Mouse (Mus musculus): Measurements from ENCODE around the gene Palm. TPM values are rescaled to one million over a fixed set of nuclear protein-coding genes. Genes with fewer than 3 reads are reported as not detected.
A peak's percentile ranks its signal among the peaks of the same experiment; 100 is the strongest.

Gene Palm
- polyA plus RNA-seq, 1 experiment from 2014 or later: 240 TPM

DNA sequence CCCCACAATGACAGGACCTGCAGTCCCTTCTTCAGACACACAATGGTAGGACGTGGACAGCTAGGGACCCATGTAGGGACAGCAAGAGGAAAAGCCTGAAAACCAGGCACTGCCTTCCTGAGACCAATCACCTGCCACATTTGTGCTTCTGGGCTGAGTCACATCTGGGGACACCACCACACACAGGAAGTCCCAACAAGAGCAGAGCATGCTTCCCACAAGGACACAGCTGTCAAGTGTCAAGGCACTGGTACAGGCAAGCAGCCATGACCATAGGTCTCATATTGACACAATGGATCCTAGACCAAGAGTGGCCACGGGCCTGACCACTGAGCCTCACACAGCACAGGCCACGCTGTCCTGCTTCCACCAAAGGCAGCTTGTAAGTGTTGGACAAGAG is 30.5 kb upstream of the Palm start:
- Histone ChIP-seq H3K9me3 (no peaks in the 10 kb centered on the region), H3K9ac (peak overlapping the region; percentile 49; the same call in 1 of the 2 replicates), H3K27ac (no peak overlapping the region), H3K4me3 (no peak overlapping the region), H3K4me2 (no peak overlapping the region), H3K36me3 (peaks cover 53% of the 10 kb centered on the region), H3K4me1 (replicated peaks) (peaks cover 37% of the 10 kb centered on the region), H3K27me3 (no peaks in the 10 kb centered on the region)
- no peak for ATAC-seq (ENCODE audit: low FRiP score)
- 85% methylated on average over 3 of the region's 3 CpGs for WGBS

DNA sequence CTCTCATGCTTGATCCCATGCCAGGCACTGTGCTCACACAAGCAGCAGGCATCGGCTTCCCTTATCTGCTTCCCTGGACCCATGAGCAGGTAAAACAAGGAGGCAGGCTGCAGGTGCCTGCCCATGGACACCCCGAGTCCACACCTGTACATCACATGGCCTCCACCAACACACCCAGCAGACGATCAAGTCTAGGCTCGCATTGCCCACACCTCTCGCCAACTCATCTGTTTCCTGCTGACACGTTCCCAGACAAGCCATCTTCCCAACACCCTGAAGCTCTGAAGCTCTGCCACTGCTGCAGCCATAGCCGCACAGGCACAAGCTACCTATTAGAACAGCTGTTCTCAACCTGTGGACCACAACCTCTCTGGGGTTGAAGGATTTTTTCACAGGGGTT is 29.1 kb upstream of the Palm start:
- 92% methylated on average over 7 of the region's 7 CpGs for WGBS
- Histone ChIP-seq H3K4me2 (no peak overlapping the region), H3K9me3 (no peaks in the 10 kb centered on the region), H3K9ac (peak overlapping the region; percentile 95; the same call in 1 of the 2 replicates), H3K4me1 (replicated peaks) (peaks cover 46% of the 10 kb centered on the region), H3K27ac (no peak overlapping the region), H3K4me3 (no peak overlapping the region), H3K36me3 (peaks cover 39% of the 10 kb centered on the region), H3K27me3 (no peaks in the 10 kb centered on the region)
- ATAC-seq (ENCODE audit: low FRiP score): no peak

DNA sequence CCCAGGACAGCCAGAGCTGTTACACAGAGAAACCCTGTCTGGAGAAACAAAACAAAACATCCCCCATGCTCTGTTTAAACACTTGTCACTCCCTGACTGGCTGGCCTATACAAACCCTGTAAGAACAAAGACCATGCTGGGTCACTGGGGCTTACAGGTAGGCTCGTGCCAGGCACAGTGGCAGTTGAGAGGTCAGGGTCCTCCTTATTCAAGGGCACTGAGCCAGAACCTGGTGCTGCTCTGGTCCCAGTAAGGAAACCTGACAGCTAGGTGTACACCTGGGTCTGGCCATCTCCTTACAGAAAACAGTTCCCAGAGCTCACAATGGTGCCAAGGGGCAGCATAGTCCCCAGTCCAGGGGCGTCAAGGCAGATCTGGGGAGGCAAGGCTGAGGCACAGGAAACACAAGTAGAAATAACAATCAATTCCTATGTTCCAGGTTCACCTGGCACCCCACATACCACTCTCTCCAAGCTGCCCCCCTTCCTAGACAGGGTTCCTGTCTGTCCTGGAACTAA is 28.1 kb upstream of the Palm start:
- WGBS: 62% methylated on average over 2 of the region's 2 CpGs
- Histone ChIP-seq H3K4me3 (peak overlapping the region; percentile 91), H3K27me3 (no peaks in the 10 kb centered on the region), H3K4me1 (replicated peaks) (peaks cover 46% of the 10 kb centered on the region), H3K27ac (no peak overlapping the region), H3K9ac (peak overlapping the region; percentile 95), H3K36me3 (peaks cover 31% of the 10 kb centered on the region), H3K9me3 (no peaks in the 10 kb centered on the region), H3K4me2 (peak overlapping the region; percentile 97)
- no peak for ATAC-seq (ENCODE audit: low FRiP score)

DNA sequence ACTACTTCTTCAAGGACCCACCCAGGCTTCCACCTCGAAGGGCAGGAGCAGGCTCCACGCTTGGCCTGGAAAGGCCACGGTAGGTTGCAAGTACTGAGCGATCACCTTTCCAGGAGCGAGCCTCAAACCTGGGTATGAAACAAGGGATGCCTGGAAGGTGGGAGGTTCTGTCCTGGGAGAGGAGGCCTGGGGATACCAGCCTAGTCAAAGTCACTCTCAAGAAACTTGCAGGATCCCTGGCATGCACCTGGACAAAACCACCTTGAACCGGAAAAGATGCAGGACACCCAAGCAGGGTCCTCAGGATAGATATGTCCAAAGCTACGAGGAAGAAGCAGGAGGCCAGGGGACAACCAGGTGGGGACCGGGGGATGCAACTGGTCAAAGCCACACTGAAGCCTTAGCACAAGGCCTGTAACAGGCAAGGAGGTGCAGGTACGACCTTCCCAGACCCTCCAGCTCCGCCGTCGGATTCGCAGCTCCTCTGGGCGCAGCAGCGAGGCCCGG is 27.3 kb upstream of the Palm start:
- H3K27me3 ChIP-seq: peaks cover 7% of the 10 kb centered on the region; the same call in 1 of the 2 replicates
- H3K9me3 ChIP-seq: no peaks in the 10 kb centered on the region
- peak overlapping the region; percentile 91 for H3K4me3 ChIP-seq
- H3K4me2 ChIP-seq: peak overlapping the region; percentile 97
- H3K27ac ChIP-seq: peak overlapping the region; percentile 94
- peak overlapping the region; percentile 95 for H3K9ac ChIP-seq
- 9% methylated on average over 16 of the region's 16 CpGs for WGBS
- H3K4me1 ChIP-seq (replicated peaks): peaks cover 46% of the 10 kb centered on the region
- ATAC-seq (ENCODE audit: low FRiP score): peak; percentile 9
- H3K36me3 ChIP-seq: peaks cover 23% of the 10 kb centered on the region

DNA sequence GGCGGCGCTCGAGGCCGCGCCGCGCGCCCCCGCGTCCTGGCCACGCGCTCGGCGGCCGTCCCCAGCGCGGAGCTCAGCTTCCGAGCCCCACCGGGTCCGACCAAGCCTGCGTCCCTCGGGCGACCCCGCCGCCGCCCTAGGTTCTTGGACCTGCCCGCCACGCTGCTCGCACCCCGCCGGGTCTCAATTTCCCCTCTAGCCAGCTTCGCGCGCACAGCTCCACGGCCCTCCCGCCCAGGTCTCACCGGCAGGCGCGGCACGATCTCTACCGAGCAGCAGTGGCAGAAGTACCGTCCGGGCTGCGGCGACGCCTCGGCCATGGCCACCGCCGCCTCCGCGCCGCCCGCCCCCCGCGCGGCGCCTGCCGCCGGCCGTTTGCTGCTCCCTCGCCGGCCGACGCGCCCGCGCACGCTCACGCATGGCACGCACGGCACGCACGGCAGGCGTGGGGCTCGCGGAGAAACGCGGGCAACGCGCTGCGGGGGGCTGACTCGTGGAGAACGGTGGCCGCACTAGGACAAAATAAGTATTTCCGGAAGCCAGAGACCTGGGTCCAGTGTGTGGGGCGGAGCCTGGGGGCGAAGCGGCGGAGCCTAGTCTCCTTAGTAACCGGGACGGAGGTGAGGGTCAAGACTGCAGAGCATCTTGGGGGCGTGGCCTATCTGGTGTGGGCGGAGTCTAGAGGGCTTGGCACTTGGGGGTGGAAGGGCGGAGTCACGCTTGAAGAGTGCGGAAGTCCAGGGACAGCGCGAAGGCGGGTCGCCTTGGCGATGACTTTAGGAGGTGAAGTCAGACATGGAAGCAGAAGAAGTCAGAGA is 26.7 kb upstream of the Palm start, which contains the start of gene Rnf126:
Rnf126 (minus strand) TSS at position 445 of the 818 bp plus-strand sequence.
- peak; percentile 89 for ATAC-seq (ENCODE audit: low FRiP score)
- peaks cover 17% of the 10 kb centered on the region for H3K36me3 ChIP-seq
- WGBS: under 1% methylated on average over 101 of the region's 101 CpGs
- peak within 1 kb of the TSS; percentile 94 for H3K27ac ChIP-seq
- peak within 1 kb of the TSS; percentile 91 for H3K4me3 ChIP-seq
- peak within 1 kb of the TSS; percentile 95 for H3K9ac ChIP-seq
- peaks cover 46% of the 10 kb centered on the region for H3K4me1 ChIP-seq (replicated peaks)
- H3K27me3 ChIP-seq: peaks cover 8% of the 10 kb centered on the region; the same call in 1 of the 2 replicates
- H3K4me2 ChIP-seq: peak within 1 kb of the TSS; percentile 97
- no peaks in the 10 kb centered on the region for H3K9me3 ChIP-seq

DNA sequence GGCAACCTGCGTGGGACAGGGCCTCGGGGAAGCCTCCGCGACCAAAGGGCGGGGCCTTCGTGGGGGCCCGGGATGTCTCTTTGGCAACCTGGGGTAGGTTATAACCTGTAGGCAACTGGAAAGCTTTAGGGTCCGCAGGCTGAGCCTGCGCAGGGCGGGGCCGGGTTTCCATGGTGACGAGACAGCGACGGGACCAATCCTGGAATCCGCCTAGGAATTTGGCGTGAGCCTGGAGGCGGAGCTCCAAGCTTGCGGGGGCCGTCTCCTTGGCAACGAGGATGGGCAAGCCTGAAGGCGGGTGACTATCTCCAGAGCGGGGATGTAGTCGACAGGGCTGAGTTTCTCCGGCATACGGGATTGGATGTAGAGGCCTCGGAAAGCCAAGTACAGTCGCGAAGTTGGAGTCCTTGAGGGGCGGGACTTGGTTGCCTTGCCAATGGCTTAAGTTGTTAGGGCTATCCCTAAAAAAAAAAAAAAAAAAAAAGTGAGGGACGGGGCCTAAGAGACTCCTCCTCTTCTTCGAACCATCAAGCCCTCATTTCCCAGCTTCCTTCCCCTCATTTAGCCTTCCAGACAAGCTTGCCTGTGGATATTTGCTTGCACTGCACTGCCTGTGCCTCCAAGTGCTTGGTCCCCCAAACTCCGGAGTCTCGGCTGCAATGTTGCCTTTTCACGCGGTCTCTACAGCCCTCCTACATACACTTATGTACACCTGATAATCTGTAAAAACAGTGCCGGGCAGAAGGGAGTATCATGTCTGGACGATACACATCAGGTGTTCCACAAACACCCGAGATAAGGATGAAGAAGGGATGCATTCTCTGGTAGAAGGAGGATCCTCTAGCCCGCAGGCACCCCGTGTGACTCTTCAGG is 25.8 kb upstream of the Palm start:
- Histone ChIP-seq H3K9ac (peak overlapping the region; percentile 95), H3K4me3 (peak overlapping the region; percentile 91), H3K9me3 (no peaks in the 10 kb centered on the region), H3K36me3 (peaks cover 8% of the 10 kb centered on the region), H3K27ac (peak overlapping the region; percentile 94), H3K4me2 (peak overlapping the region; percentile 97), H3K27me3 (peaks cover 8% of the 10 kb centered on the region; the same call in 1 of the 2 replicates), H3K4me1 (replicated peaks) (peaks cover 46% of the 10 kb centered on the region)
- peak; percentile 88 for ATAC-seq (ENCODE audit: low FRiP score)
- WGBS: 11% methylated on average over 40 of the region's 40 CpGs

DNA sequence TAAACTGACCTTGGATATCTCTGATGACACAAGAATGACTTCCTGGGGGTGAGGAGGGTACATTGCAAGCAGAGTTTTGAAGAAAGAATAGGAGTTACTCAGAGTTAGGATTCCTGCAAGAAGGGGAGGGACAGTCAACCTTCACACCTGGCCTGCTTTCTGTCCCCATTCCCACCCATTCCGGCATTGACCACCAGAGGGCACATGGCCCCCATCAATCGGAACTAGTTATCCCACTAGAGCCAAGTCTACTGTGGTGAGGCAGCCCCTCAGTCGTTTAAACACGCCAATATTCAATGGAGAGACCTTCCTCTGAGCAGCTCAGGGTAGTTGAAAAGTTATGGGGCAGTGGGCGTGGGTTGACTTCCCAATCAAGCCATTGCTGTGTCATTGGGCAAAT is 25.0 kb upstream of the Palm start:
- Histone ChIP-seq H3K4me1 (replicated peaks) (peaks cover 40% of the 10 kb centered on the region), H3K27me3 (peaks cover 8% of the 10 kb centered on the region; the same call in 1 of the 2 replicates), H3K36me3 (no peaks in the 10 kb centered on the region), H3K4me3 (no peak overlapping the region), H3K4me2 (peak overlapping the region; percentile 97; the same call in 1 of the 2 replicates), H3K27ac (peak overlapping the region; percentile 94; the same call in 1 of the 2 replicates), H3K9ac (no peak overlapping the region), H3K9me3 (no peaks in the 10 kb centered on the region)
- WGBS: 2% methylated on average over 5 of the region's 5 CpGs
- ATAC-seq (ENCODE audit: low FRiP score): no peak

DNA sequence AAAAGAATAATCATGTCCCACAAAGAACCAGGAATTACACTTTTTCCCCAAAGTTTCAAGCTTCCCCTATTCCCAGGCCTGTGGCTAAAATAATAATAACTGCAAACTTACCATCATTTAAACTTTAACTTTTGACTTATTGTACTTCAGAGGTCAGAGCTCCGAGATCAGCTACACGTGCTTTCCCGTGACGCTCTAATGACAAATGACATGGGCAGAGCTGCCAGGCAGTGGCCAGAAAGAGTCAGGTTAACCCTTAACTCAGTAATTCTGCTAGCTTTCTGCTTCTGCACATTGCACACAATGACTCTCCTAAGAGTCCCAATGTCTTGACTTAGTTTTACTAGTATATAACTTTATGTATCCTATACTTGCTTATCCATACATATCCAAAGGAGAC is 24.0 kb upstream of the Palm start:
- H3K4me1 ChIP-seq (replicated peaks): peaks cover 30% of the 10 kb centered on the region

DNA sequence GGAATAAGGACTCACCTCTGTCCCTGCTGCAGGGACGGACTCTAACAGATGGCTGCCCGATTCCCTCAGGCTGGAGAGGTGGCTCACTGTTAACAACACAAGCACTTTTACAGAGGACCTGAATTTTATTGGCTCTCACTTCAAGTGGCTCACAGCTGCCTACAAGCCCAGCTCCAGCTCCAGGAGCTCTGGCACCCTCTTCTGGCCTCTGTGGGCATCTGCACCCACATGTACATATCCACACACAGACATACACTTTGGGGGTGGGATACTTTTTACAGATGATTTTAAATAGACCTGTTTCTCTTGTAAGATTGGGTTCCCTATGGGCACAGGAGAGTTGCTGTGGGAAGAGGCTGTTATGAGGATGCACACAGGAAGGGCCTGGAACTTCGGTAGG is 21.1 kb upstream of the Palm start:
- no peak overlapping the region for H3K9ac ChIP-seq
- peaks cover 17% of the 10 kb centered on the region for H3K4me1 ChIP-seq (replicated peaks)
- no peak overlapping the region for H3K4me3 ChIP-seq
- no peaks in the 10 kb centered on the region for H3K36me3 ChIP-seq
- H3K9me3 ChIP-seq: no peaks in the 10 kb centered on the region
- peaks cover 26% of the 10 kb centered on the region for H3K27me3 ChIP-seq
- WGBS: 98% methylated on average over 3 of the region's 3 CpGs
- no peak overlapping the region for H3K27ac ChIP-seq
- ATAC-seq (ENCODE audit: low FRiP score): no peak
- H3K4me2 ChIP-seq: no peak overlapping the region

More for the DNA sequence above, 24.0 kb upstream of the Palm start:
- H3K36me3 ChIP-seq: no peaks in the 10 kb centered on the region
- H3K9me3 ChIP-seq: no peaks in the 10 kb centered on the region
- no peak overlapping the region for H3K4me3 ChIP-seq
- no peak for ATAC-seq (ENCODE audit: low FRiP score)
- peaks cover 8% of the 10 kb centered on the region; the same call in 1 of the 2 replicates for H3K27me3 ChIP-seq
- no peak overlapping the region for H3K9ac ChIP-seq
- 25% methylated on average over 4 of the region's 4 CpGs for WGBS
- H3K4me2 ChIP-seq: no peak overlapping the region
- no peak overlapping the region for H3K27ac ChIP-seq

DNA sequence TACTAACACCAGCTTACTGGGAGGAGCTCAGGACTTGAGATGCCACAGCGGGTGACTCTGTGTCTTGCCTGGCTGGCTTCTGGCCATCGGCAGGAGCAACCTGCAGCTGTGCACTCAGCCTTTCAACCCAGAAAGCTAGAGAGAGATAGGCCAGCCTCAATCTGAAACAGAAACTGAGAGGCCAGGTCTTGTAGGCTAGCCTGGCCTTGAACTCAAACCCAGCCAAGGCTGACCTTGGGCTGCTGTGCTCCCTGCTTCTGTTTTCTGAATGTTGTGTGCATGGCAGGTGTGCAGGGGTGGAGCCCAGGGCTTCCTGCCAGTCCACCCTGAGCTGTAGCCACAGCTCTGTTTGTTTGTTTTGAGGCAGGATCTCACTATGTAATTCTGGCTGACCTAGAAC is 20.2 kb upstream of the Palm start:
- H3K4me1 ChIP-seq (replicated peaks): peaks cover 16% of the 10 kb centered on the region
- H3K4me3 ChIP-seq: no peak overlapping the region
- 93% methylated on average over 2 of the region's 2 CpGs for WGBS
- no peak overlapping the region for H3K27ac ChIP-seq
- H3K27me3 ChIP-seq: peaks cover 35% of the 10 kb centered on the region
- ATAC-seq (ENCODE audit: low FRiP score): no peak
- H3K4me2 ChIP-seq: no peak overlapping the region
- no peak overlapping the region for H3K9ac ChIP-seq
- no peaks in the 10 kb centered on the region for H3K9me3 ChIP-seq
- no peaks in the 10 kb centered on the region for H3K36me3 ChIP-seq

DNA sequence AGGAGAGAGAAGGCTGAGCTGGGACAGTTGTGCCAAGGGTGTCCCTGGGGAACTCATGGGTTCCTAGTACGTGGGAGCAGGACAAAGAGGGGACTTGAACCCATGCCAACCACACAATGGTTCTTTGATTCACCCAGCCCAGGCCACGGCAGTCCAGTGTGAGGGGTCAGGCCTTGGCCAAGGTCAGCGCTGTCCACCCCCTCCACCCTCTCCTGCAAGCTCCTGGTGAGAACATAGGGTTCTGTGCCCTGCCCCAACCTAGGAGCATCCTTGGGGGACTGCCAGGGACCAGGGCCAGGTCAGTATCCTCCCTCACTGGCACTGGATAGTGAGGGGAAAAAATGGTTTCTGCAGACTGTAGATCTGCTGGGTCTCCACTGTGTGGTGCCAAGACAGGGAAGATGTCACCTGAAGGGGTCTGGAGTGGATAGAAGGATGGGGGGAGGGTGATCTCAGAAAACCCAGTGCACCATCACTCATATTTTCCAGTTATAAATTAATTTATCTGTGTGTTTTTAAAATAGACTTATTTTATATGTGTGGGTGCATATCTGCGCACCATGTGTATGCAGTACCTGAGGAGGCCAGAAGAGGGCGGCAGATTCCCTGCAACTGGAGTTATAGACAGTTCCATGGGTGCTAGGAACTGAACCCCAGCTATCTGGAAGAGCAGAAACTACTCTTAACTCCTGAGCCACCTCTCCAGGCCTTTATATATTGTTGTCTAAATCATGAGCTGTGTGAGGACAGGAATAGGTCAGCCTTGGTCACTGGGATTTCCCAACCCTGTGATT is 18.7 kb upstream of the Palm start:
- no peak overlapping the region for H3K27ac ChIP-seq
- peaks cover 50% of the 10 kb centered on the region for H3K27me3 ChIP-seq
- 56% methylated on average over 5 of the region's 5 CpGs for WGBS
- H3K36me3 ChIP-seq: no peaks in the 10 kb centered on the region
- peaks cover 23% of the 10 kb centered on the region for H3K4me1 ChIP-seq (replicated peaks)
- no peak overlapping the region for H3K9ac ChIP-seq
- no peak overlapping the region for H3K4me3 ChIP-seq
- H3K4me2 ChIP-seq: no peak overlapping the region
- no peak for ATAC-seq (ENCODE audit: low FRiP score)
- H3K9me3 ChIP-seq: no peaks in the 10 kb centered on the region
